Mouse (Mus musculus): ENCODE data around the gene Jarid2. TPM values are rescaled to one million over a fixed set of nuclear protein-coding genes. Genes with fewer than 3 reads are reported as not detected.

The Jarid2 gene
- total RNA-seq, 2 experiments from 2014 or later = 49.5 to 65.3 TPM

DNA sequence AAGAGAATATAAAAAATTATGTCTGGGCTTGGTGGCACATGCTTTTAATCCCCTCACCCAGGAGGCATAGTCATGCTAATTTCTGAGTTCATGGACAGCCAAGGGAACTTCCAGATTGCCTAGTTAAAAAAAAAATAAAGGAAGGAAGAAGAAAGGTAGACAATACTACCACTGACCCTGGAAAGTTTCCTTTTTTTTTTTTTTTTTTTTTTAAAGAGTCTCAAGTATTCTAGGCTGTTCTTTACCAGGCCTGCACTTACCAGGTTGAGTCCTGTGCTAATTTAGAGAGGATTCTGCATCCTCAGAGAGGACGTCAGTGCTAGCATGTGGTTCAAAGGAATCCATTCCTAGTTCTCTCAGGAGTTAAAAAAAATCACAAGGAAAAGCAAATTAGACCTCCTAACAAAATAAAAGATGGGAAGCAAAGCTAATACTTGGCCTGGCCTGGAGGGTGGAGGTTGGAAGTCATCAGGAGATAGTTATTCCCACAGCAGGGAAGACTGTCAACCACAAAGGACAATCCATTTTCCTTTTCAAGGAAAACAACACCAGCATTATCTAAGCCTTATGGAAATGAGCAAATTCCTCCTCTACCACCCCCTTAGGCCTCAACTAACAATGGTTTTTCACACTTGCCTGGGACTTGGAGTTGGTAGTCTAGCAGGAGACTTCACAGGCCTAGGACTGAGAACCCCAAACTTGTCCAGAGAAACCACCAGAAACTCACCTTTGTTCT, 961 bp upstream of the Jarid2 start:
- no peak for DNase-seq
- intact Hi-C loops (cut with DNase I) = no loop called here

DNA sequence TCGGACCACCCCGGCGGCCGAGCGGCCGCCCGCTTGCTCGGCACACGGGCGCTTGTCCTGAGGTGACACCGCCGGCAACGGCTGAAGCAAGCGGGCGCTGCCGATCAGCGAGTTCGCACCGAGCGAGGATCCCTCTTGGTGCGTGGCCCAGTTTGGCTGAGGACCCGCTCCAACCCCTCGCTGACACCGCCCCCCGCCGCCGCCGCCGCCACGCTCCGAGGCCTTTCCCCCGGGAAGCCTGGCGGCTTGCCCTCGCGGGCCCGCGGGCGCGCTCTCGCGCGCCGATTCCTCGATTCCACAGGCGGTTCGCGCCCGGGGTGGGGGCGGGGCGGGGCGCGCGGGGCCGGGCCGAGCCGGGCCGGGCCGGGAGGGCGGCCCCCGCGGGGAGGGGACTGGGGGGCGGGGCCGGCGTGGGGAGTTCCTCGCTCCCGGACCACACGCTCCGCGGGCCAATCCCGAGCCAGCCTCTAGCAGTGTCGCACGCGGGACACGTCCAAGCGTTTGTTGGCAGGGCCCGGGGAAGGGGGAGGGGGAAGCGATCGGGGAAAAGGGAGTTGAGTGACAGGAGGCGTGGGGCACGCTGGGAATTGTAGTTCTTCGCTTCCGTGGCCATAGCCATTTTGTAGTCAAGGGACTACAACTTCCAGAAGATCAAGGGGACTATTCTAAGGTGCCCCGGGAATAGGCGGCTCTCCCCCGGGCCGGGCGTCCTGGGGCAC, 1.0 kb downstream of the Jarid2 start:
- DNase-seq = peak; percentile 100
- intact Hi-C loops (cut with DNase I) = loop anchor here (2.0 to 5.0 kb wide), 3 partner anchors 313 to 866 kb away; no protein-coding TSS in a partner anchor

DNA sequence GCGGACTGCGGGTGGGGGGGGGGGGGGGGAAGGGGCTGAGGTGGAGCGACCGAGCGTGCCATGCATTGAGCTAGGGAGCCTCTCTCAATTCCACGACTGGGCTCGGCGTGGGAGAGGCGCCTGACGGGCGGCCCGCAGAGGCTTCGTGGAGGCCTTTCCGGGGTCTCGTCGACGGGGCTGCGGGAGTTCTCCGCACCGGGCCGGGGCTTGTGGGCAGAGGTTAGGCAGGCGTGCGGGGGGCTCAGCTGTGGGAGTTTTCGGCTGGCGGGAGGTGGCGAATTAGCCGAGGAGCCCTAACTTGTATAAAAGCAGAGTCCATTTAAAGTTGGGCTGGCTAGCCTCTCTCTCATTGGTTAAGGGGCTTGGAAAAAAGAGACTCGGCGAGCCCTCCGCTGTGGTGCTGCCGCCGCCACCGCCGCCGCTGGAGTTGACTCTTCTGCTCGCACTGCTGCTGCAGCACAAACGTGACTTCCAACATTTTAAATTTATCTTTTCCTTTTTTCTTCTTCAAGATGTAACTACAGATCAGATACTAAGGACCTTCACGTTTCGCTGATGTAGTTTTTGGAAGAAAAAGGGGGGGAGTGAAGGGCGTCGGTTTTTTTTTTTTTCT, 1.8 kb downstream of the Jarid2 start:
- peak; percentile 92 to 94 for DNase-seq
- intact Hi-C loops (cut with DNase I) = loop anchor here (2.0 to 5.0 kb wide), 3 partner anchors 314 to 866 kb away; no protein-coding TSS in a partner anchor

DNA sequence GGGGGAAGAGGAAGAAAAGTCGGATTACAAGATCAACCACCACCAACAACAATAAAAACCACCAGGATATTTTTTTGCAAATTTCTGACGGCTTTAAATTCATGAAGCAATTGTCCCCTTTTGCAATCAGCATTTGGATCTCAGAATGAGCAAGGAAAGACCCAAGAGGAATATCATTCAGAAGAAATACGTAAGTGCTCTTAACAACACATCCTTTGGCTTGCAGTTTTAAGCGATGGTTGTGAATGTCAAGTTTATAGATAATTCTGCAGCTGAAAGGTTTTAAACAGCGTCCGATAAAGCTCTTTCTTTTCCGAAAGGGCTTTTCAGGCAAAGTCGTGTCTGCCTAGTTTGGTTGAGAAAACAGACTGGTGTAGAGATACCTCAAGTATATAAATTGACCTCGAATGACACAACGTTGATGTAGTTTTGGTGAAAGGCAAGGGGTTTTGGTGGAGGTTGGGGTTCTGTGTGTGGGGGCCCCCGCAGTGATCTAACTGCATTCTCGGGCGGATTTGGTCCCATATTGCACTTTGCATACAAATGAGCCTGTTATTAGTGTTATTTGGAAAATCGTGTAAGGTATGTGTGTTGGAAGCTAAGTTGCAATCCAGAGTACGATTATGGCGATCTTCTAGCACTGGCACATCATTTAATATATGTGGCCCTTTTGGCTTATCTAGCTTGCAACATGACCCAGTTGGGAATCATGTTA, 2.6 kb downstream of the Jarid2 start:
- intact Hi-C loops (cut with DNase I) = loop anchor here (2.0 to 5.0 kb wide), 4 partner anchors 315 to 867 kb away; no protein-coding TSS in a partner anchor
- DNase-seq = peak; percentile 31 to 34

DNA sequence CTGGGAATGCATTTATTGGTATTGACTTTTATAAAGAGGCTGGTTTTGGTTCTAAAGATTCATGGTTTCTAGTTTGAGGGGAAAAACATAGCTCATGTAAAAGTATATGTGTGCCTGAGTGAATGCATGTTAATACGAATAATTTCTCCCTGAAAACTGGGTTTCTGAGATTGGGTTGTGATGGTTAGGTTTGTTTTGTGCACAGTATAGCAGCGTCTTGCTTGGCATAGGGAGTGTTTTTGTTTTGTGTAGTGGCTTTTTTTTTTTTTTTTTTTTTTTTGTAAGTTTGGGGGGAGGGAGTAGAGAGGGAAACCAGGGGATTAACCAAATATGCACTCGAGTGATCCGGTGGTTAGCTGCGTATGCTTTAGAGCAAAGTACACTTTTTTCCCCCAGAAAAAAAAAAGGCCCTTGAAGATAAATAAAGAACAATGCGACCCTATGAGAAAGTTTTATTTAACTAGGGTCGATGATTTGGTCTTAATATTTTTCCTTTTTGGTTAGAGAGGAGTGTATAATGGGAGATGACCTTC, 3.2 kb downstream of the Jarid2 start:
- peak in 1 of 2 experiments; percentile 29 for DNase-seq
- intact Hi-C loops (cut with DNase I) = loop anchor here (2.0 to 5.0 kb wide), 3 partner anchors 315 to 685 kb away; no protein-coding TSS in a partner anchor

DNA sequence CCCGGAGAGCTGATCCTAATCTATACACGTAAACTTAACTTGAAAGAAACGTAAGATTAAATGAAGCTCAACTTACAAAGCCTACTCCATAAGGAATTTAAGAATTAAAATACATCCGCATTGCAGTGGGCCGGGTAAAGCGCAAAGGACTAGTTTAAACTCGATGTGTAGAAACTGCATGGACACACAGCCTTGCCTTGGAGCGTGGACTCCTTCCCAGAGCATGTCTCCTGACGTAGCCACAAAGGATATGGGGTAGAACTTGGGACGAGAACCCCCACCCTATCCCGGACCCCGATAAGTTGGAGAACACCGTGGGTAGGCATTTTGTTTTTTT, 3.7 kb downstream of the Jarid2 start:
- intact Hi-C loops (cut with DNase I) = loop anchor here (2.0 to 5.0 kb wide), 3 partner anchors 316 to 686 kb away; no protein-coding TSS in a partner anchor
- no peak for DNase-seq

DNA sequence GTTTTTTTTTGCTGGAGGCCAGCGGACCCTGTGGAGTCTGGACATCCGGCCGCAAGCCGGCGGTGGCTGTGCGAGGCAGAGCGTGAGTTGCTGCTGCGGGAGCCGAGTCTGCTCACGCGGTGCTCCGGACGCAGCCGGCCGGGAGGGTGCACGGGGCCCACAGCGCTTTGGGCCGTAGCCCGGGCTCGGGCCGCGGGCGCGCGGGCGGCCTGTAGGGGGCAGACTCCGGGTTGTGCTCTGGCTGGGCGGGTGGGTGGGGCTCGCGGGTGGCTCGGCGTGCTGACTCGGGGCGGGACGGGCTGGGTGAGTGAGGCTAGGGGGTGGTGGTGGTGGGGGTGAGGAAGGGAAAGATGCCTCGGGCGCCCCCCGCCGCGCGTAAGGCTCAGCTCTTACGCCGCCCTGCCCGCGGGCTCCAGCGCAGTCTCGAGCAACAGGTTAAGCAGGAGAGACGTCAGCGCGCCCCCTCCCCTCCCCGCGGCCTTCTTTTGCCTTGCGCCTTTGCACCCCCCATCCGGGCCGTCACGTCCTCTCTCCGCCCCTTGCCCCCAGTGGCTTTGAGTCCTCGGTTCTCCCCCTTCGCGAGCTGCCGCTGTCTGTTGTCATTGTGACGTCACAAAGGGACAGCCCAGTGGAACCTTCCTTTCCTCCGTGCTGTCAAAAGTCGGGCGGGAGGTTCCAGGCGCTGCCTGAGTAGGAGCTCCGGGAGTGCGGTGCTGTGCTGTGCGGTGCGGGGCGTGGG, 4.3 kb downstream of the Jarid2 start:
- intact Hi-C loops (cut with DNase I) = loop anchor here (2.0 to 5.0 kb wide), 4 partner anchors 53 to 686 kb away; no protein-coding TSS in a partner anchor
- peak; percentile 92 for DNase-seq

DNA sequence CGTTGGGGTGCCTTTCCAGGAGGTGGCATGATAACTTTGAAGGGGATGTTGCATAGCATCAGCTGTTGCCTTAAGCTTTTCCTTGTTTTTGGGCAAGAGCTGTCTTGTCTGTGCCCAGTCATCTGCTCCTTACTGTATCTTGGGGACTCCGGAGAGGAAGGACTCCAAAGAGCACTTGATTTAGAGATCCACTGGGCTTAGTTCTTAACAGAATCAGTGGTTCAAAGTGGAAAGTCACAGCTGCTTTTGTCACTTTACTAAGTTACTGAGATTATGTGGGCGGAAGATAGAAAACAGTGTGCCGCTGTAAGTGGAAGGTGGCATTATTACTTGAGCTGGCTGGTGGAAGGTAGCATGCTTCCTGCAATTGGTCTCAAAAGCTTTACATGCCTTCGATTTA, 5.2 kb downstream of the Jarid2 start:
- no peak for DNase-seq
- intact Hi-C loops (cut with DNase I) = loop anchor here (2.0 to 5.0 kb wide), 3 partner anchors 52 to 687 kb away; no protein-coding TSS in a partner anchor

DNA sequence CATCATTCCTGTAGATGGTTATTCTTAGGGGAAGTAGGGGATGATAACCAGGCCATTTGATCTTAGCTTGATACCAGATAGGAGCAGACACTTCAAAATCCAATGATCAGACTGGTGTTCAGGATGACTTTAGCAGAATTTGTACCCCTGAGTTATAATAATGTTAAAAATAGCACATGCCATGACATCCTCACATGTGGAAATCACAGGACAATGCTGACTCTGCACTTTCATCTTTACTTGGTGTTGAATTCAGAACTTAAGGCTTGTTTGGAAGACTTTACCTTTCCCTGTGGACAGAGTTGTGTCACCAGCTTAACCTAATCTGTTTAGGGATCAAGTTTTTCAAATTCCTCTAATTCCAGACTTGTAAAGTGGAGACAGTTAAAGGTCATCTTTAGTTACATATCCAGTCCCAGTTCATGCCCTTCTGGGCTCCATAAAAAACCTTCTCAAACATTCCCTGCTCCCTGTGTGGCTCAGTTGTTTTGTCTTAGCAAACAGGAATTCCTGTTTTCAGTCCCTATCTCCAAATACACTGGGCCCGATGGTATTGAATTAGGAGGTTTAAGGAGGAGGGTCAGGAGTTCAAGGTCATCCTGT, 5.9 kb downstream of the Jarid2 start:
- no peak for DNase-seq
- intact Hi-C loops (cut with DNase I) = loop anchor here (2.0 to 5.0 kb wide), 3 partner anchors 52 to 242 kb away; no protein-coding TSS in a partner anchor

DNA sequence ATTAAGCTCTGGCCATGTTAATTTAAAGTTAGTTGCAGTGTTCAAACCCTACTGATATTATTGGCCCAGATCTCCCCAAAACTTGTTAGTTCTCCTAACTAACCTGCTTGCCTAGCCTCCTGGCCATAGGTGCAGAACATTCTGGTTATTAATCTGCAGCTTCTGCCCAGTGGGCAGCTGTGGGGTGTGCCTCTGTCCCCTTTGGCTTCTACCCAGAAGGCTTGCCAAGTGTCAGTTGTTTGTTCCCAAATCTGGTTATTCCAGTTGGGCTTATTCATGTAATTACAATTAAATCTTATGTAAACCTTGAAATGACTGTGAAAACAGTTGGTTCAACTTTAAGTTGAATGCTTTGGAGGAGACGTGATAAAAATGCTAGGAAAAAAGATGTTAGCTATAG, 8.0 kb downstream of the Jarid2 start:
- intact Hi-C loops (cut with DNase I) = loop anchor here (5.0 kb wide), 2 partner anchors 95 to 240 kb away; no protein-coding TSS in a partner anchor
- no peak for DNase-seq

DNA sequence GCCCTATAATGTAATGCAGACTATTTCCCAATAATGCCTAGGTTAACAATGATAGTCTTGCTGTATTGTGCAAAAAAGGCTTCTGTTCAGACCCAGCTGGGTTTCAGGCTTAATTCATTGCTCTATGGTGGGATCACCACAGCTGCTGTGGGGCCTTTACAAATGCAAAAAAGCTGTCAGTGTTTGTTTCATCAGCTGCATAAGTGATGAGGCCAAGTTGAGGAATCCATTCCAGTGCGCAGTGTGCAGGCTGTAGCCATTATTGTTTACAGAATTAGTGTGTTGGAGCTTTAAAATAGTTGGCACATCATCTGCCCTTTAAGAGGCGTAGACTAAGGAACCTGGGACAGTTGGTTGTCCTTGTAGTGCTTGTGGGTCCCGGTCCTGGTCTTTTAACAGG, 22.5 kb downstream of the Jarid2 start:
- intact Hi-C loops (cut with DNase I) = no loop called here
- no peak for DNase-seq

DNA sequence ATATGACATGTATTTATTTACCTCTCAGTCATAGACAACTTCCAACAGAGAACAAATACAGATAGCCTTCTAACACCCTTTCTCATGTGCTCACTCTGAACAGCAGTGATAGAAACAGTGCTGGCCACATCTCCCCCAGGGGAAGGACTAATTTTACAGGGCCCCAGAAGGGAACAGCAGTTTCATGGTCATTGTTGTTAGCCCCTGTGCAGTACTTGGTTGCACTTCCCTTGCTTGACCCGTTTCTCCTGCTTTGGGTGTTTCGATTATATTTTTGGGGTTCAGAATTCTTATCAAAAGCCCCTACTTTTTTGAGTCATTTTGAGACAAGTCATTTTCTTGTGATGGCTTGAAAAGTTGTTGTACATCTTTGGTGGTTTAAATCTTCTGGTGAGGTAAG, 23.9 kb downstream of the Jarid2 start:
- intact Hi-C loops (cut with DNase I) = no loop called here
- DNase-seq = no peak

DNA sequence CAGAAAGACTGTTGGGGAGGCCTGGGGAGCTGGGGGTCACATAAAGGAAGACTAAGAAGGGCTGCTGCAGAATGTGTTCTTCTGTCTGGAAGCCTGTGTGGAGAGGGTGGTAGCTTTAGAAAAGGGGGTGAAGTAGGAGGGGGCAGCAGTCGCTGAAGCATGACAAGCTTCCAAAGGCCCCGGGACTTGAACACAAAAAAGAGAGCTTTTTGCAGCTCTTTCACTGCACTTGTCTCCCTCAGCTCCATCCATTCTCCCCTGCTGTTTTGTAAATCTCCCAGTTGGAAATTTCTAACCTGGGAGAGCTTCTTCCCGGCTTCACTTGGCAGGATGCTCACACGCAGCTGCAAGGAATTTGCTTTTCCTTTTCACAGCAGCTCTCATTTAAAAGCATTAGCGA, 26.2 kb downstream of the Jarid2 start:
- DNase-seq = peak in 1 of 2 experiments; percentile 27
- intact Hi-C loops (cut with DNase I) = no loop called here

DNA sequence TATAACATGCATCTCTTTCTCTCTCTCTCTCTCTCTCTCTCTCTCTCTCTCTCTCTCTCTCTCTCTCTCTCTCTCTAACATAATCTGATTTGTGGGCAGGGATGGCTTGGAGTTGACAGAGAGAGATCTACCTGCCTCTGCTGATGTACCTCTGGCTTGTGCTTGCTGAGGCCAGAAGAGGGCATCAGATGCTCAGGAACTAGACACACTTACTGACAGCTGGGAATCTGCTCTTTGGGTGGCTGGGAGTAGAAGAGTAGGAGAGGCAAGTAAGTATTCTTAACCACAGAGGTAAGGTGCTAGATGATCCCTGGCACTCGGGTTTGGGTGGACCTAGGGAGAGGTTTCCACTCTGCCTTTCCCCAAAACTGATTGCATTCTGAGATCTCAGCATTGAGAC, 29.5 kb downstream of the Jarid2 start:
- DNase-seq = no peak
- intact Hi-C loops (cut with DNase I) = no loop called here

DNA sequence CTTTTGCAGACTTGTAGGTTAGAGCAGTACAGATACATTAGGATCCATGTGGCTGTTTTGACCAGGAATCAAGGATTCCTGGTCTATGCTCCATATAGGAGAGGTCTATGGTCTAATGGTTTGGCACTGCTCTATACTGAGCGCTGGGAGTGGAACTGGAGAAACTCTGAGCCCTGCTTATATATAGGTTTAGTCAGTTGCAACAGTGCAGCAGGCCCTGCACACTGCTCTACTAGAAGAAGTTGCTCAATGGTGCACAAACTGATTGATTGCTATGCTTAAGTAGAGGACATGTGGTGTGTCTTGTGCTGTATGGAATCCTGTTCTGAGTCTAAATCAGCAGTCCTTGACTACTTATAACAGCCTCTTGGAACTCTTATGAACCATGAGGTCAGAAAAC, 31.5 kb downstream of the Jarid2 start:
- intact Hi-C loops (cut with DNase I) = no loop called here
- no peak for DNase-seq

DNA sequence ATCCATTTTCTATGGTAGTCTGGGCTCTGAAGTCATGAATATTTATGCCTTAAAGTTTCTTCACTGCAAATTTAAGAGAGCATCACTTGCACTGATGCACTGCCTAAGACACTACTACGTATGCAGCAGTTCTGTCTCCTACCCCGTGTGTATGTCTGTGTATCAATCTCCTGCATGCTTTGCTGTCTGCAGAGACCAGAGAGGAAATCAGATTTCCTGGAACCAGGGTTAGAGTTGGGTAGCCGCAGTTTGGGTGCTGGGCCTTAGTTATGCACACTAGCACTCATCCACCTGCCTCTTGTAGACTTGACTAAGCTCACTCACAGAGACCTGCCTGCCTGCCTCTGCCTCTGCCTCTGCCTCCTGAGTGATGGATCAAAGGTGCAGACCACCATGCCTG, 33.8 kb downstream of the Jarid2 start:
- intact Hi-C loops (cut with DNase I) = no loop called here
- no peak for DNase-seq

DNA sequence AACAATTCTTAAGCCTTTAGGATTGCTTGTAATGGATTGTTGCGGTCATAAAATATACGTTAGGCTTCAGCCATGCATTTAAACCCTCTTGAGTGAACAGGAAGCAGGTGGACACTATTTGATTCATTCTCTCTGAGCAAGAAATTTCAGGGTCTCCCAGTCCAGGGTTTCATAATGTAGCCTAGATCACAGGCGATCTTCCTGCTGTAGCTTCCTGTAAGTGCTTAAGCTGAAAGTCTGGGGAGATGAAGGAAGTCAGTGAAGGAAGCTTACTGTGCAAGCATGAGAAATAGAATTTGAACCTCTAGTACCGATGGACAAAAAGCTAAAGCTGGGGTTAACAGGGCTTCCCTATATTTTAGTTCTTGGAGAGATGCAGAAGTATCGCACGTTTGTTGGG, 38.5 kb downstream of the Jarid2 start:
- intact Hi-C loops (cut with DNase I) = no loop called here
- no peak for DNase-seq

DNA sequence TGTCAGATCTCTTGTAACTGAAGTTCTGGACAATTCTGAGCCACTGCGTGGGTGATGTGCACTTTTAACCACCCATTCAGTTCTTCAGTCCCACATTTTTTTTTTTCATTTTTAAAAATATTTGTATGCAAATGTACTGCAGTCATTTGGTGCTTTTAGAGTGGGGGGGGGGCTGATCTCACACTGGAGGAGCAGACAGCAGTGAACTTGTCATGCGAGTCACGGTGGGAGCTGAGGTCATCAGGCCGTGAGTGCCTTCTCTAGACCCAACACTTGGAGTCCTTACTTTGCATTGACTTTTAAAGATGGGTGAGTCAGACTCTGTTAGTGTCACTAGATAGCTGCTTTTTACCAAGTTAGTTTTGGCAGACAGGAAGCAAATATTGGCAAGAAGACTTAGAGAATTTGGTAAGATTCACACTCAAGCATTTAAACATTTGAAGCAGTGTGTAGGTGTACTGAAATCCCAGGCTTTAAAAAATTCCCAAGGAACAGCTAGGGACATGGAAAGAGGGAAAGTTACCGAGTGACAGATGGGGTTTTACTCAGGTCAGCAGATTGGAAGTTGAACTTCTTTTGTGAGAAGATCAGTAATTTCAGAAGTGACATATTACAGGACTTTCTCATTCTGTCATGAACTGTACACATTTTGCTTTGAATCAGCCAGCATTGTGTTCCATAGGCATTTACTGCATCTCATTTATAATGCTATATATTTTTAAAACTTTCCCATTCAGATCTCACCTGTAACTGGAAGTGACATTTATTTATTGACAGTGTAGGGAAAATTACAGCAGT, 41.7 kb downstream of the Jarid2 start:
- intact Hi-C loops (cut with DNase I) = no loop called here
- DNase-seq = no peak
